Mouse (Mus musculus) erythroid progenitor cell, adult 5-6 weeks (primary cell): ENCODE measurements around the gene Gm13276. TPM values are rescaled to one million over a fixed set of nuclear protein-coding genes. Genes with fewer than 3 reads are reported as not detected.
"Not testable (repeated sequence)": the region's sequence is repeated elsewhere in the genome, so short reads cannot be mapped to it uniquely, and the experiment has no call there.

ENCODE experiments used
- ATAC-seq: replicated peaks from 2 replicates; pipeline ENCODE4 v1.8.0; 2016; ENCODE audit warnings: moderate number of reproducible peaks, mild to moderate bottlenecking, moderate TSS enrichment, inconsistent platforms; ENCODE audit not compliant: poor library complexity, low FRiP score, severe bottlenecking
- total RNA-seq, 2 experiments: library from RNA; stranded (forward) in 1 of 2; stranded (reverse) in 1 of 2; fragments of 150-400 nt in 1 of 2; fragments of 186-747, 209-891 nt in 1 of 2; gene quantifications; 2 replicates each; pipeline versions ENCODE4 v1.2.3 to v1.2.4; 2015 to 2017; ENCODE audit warnings: low replicate concordance in 2 of 2

Gene Gm13276
- total RNA-seq (2015; ENCODE audit: low replicate concordance) (not detected in 2 replicates), total RNA-seq (2017; ENCODE audit: low replicate concordance) (not detected in 2 replicates)

- ATAC-seq: not testable (repeated sequence)
Observed at GRCm38 (mm10) chr4:88785409-88785808, at the start of gene Gm13276. Gene Gm13276, plus strand, starts transcription at chr4:88785709.

GRCm38 (mm10) chr4:88738480-88738879 lies 47.0 kb upstream of the Gm13276 start:
- ATAC-seq: peak; percentile 71

- no peak for ATAC-seq
Observed at GRCm38 (mm10) chr4:88739036-88739435, 46.5 kb upstream of the Gm13276 start.

- ATAC-seq: no peak
Observed at GRCm38 (mm10) chr4:88741426-88741825, 44.1 kb upstream of the Gm13276 start.

GRCm38 (mm10) chr4:88742771-88743371 lies 42.6 kb upstream of the Gm13276 start:
- no peak for ATAC-seq

- ATAC-seq: 0 out of 2 replicates have a peak, but pooled peaks have one; percentile 34
Observed at GRCm38 (mm10) chr4:88744207-88744606, 41.3 kb upstream of the Gm13276 start.

GRCm38 (mm10) chr4:88749926-88750325 lies 35.6 kb upstream of the Gm13276 start:
- ATAC-seq: no peak

- ATAC-seq: not testable (repeated sequence)
Observed at GRCm38 (mm10) chr4:88754818-88755340, 30.6 kb upstream of the Gm13276 start, which contains the start of gene Gm13271. Gene Gm13271, plus strand, starts transcription at chr4:88754868.

- ATAC-seq: not testable (repeated sequence)
Observed at GRCm38 (mm10) chr4:88756581-88757513, 28.7 kb upstream of the Gm13276 start.

GRCm38 (mm10) chr4:88757628-88758031 lies 27.9 kb upstream of the Gm13276 start:
- ATAC-seq: peak; percentile 99

GRCm38 (mm10) chr4:88758751-88759150 lies 26.8 kb upstream of the Gm13276 start:
- ATAC-seq: not testable (repeated sequence)

GRCm38 (mm10) chr4:88759610-88760268 lies 25.8 kb upstream of the Gm13276 start, which contains the start of gene Gm13283:
Gene Gm13283, plus strand, starts transcription at chr4:88760119.
- ATAC-seq: not testable (repeated sequence)

- ATAC-seq: not testable (repeated sequence)
Observed at GRCm38 (mm10) chr4:88760431-88760830, 25.1 kb upstream of the Gm13276 start.

- not testable (repeated sequence) for ATAC-seq
Observed at GRCm38 (mm10) chr4:88761776-88762175, 23.7 kb upstream of the Gm13276 start.

GRCm38 (mm10) chr4:88762341-88762740 lies 23.2 kb upstream of the Gm13276 start:
- ATAC-seq: not testable (repeated sequence)

- ATAC-seq: peak; percentile 71; the same call in 1 of the 2 replicates
Observed at GRCm38 (mm10) chr4:88763384-88764018, 22.0 kb upstream of the Gm13276 start.

- ATAC-seq: not testable (repeated sequence)
Observed at GRCm38 (mm10) chr4:88773534-88773933, 12.0 kb upstream of the Gm13276 start, which contains the start of gene Gm13290. Gene Gm13290, plus strand, starts transcription at chr4:88773834.

GRCm38 (mm10) chr4:88776622-88777021 lies 8.9 kb upstream of the Gm13276 start, which contains the start of gene Gm13289:
Gene Gm13289, plus strand, starts transcription at chr4:88776922.
- ATAC-seq: not testable (repeated sequence)

- ATAC-seq: not testable (repeated sequence)
Observed at GRCm38 (mm10) chr4:88779550-88779949, 6.0 kb upstream of the Gm13276 start, which contains the start of gene Gm13272. Gene Gm13272, plus strand, starts transcription at chr4:88779850.
